Mouse (Mus musculus): Measurements from ENCODE around the gene Gm20388.

DNA sequence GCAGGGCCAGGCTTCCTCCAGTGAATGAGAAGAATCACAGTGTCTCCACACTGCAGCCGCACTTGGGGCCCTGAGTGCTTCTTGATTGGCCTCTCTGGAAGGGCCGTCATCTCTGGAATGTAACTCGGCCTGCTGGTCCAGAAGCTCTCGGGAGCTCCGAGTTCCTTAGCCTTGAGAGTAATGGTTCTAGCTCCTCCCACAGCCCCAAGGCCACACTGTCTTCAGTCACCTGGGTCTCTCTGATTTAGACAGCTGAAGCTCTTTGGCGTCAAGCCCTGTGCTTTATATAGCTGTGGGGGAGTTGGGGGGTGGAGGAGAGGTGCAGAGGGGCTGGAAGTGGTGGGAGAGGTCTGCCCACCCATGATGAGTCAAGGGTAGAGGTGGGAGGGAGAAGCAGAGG lies 2626.4 kb downstream of the Gm20388 start:
- TF ChIP-seq CTCF (IDR thresholded peaks at IDR 0.05; ENCODE audit: low read depth, low read length) (no peak), GATA1 (IDR thresholded peaks at IDR 0.05; ENCODE audit: borderline replicate concordance, low read length) (no peak), POLR2AphosphoS5 (IDR thresholded peaks at IDR 0.05; ENCODE audit: insufficient replicate concordance, low read depth, low read length) (no peak), GATA2 (IDR thresholded peaks at IDR 0.05; ENCODE audit: borderline replicate concordance, low read depth, low read length) (no peak)

Measured in G1E (cell line).